Mouse (Mus musculus) lung, embryonic 15.5 days (tissue): ENCODE measurements around the gene Ager. TPM values are rescaled to one million over a fixed set of nuclear protein-coding genes. Genes with fewer than 3 reads are reported as not detected.

Experiments used
- ATAC-seq: fragments of 200-750 bp; cut with Nextera tagmentation; 2 replicates; pipeline ENCODE4 v1.8.0; 2017; ENCODE audit warnings: moderate number of reproducible peaks, borderline replicate concordance; ENCODE audit not compliant: low FRiP score, low TSS enrichment; ENCODE audit errors: extremely low read depth
- H3K27ac ChIP-seq: fragments of 300-500 bp; sonication (generic); 2 replicates; pipeline ENCODE4 v1.5.1; 2015; ENCODE audit warnings: moderate library complexity, mild to moderate bottlenecking, inconsistent platforms
- H3K27me3 ChIP-seq: fragments of 300-500 bp; sonication (generic); 2 replicates; pipeline ENCODE4 v1.6.1; 2015; ENCODE audit warnings: inconsistent platforms
- H3K36me3 ChIP-seq: fragments of 300-500 bp; sonication (generic); 2 replicates; pipeline ENCODE4 v1.6.1; 2015; ENCODE audit warnings: inconsistent platforms
- H3K4me1 ChIP-seq: fragments of 300-500 bp; sonication (generic); 2 replicates; pipeline ENCODE4 v1.6.1; 2015; ENCODE audit warnings: inconsistent platforms
- H3K4me2 ChIP-seq: fragments of 300-500 bp; sonication (generic); 2 replicates; pipeline ENCODE4 v1.6.1; 2015; ENCODE audit warnings: inconsistent platforms, mild to moderate bottlenecking, moderate library complexity
- H3K4me3 ChIP-seq: fragments of 300-500 bp; sonication (generic); 2 replicates; pipeline ENCODE4 v1.5.1; 2015; ENCODE audit warnings: mild to moderate bottlenecking, inconsistent platforms
- H3K9ac ChIP-seq: fragments of 300-500 bp; sonication (generic); 2 replicates; pipeline ENCODE4 v1.6.1; 2015; ENCODE audit warnings: inconsistent platforms
- H3K9me3 ChIP-seq: fragments of 300-500 bp; sonication (generic); 2 replicates; pipeline ENCODE4 v1.6.1; 2016; ENCODE audit warnings: inconsistent platforms
- WGBS: fragments of 180-500 bp; shearing (Covaris S2); methylation state at CpG from one replicate; pipeline ENCODE4 v1.1.7; 2015; 5-methylcytosine and 5-hydroxymethylcytosine counted together
- polyA plus RNA-seq: library from polyadenylated mRNA; unstranded; fragments of >200 nt; fragmentation: Nextera tagmentation; extraction: Ambion mirVana; gene quantifications from 2 replicates; pipeline ENCODE4 v1.2.1, GENCODE M21; 2015

Gene Ager
- polyA plus RNA-seq, 1 experiment from 2014 or later = 248 TPM

GRCm38 (mm10) chr17:34649106-34649864 lies 51.6 kb downstream of the Ager start:
- H3K9me3 ChIP-seq = no peaks in the 10 kb centered on the region
- no peak for ATAC-seq
- 89% methylated on average over 18 of the region's 18 CpGs for WGBS
- H3K9ac ChIP-seq = no peak overlapping the region
- peaks cover 31% of the 10 kb centered on the region for H3K4me1 ChIP-seq
- no peaks in the 10 kb centered on the region for H3K27me3 ChIP-seq
- no peak overlapping the region for H3K4me3 ChIP-seq
- peaks cover 48% of the 10 kb centered on the region for H3K36me3 ChIP-seq
- no peak overlapping the region for H3K4me2 ChIP-seq
- H3K27ac ChIP-seq = no peak overlapping the region

Other genes starting within 250 kb of the Ager start
- gene Btnl2, start 243.0 kb upstream of the Ager start, polyA plus RNA-seq = 0.08 and 0.16 TPM in 2 replicates
- gene Btnl1, start 220.7 kb upstream of the Ager start, polyA plus RNA-seq = not detected in 2 replicates
- 0.37 and 0.89 TPM in 2 replicates for gene BC051142, start 199.0 kb upstream of the Ager start, polyA plus RNA-seq
- gene Btnl4, start 120.5 kb upstream of the Ager start, polyA plus RNA-seq = not detected in 2 replicates
- not detected in 2 replicates for gene Btnl6, start 80.5 kb upstream of the Ager start, polyA plus RNA-seq
- 11.2 and 12.0 TPM in 2 replicates for gene Notch4, start 33.6 kb upstream of the Ager start, polyA plus RNA-seq
- gene Gpsm3, start 8.1 kb upstream of the Ager start, polyA plus RNA-seq = 11.5 and 17.9 TPM in 2 replicates
- 8.8 and 9.8 TPM in 2 replicates for gene Pbx2, start 6.6 kb upstream of the Ager start, polyA plus RNA-seq
- gene Rnf5, start 5.8 kb downstream of the Ager start, polyA plus RNA-seq = 122 and 124 TPM in 2 replicates
- 51.8 and 51.9 TPM in 2 replicates for gene Agpat1, start 6.4 kb downstream of the Ager start, polyA plus RNA-seq
- 2.2 and 2.8 TPM in 2 replicates for gene Egfl8, start 18.1 kb downstream of the Ager start, polyA plus RNA-seq
- gene Ppt2, start 30.6 kb downstream of the Ager start, polyA plus RNA-seq = 21.0 and 22.4 TPM in 2 replicates
- gene Prrt1, start 31.7 kb downstream of the Ager start, polyA plus RNA-seq = 0.16 and 0.46 TPM in 2 replicates
- gene Fkbpl, start 46.9 kb downstream of the Ager start, polyA plus RNA-seq = 12.9 and 14.0 TPM in 2 replicates
- gene Atf6b, start 49.3 kb downstream of the Ager start, polyA plus RNA-seq = 84.6 and 85.8 TPM in 2 replicates
- 0.59 and 0.77 TPM in 2 replicates for gene Tnxb, start 72.7 kb downstream of the Ager start, polyA plus RNA-seq
- gene C4b, start 146.0 kb downstream of the Ager start, polyA plus RNA-seq = 0.11 and 0.42 TPM in 2 replicates
- not detected in 2 replicates for gene Cyp21a1, start 206.7 kb downstream of the Ager start, polyA plus RNA-seq
- gene Stk19, start 239.1 kb downstream of the Ager start, polyA plus RNA-seq = 32.7 and 33.7 TPM in 2 replicates
- 63.0 and 63.3 TPM in 2 replicates for gene Dxo, start 239.2 kb downstream of the Ager start, polyA plus RNA-seq